Mouse (Mus musculus) intestine, embryonic 15.5 days (tissue): ENCODE data around the gene Rubcn. TPM values are rescaled to one million over a fixed set of nuclear protein-coding genes. Genes with fewer than 3 reads are reported as not detected.
"Not testable (repeated sequence)": the region's sequence is repeated elsewhere in the genome, so short reads cannot be mapped to it uniquely, and the experiment has no call there.

ENCODE experiments used
- ATAC-seq: fragments of 200-750 bp; cut with Nextera tagmentation; 2 replicates; pipeline ENCODE4 v1.8.0; 2017; ENCODE audit warnings: moderate TSS enrichment, moderate library complexity
- H3K27ac ChIP-seq: fragments of 300-500 bp; sonication (generic); 2 replicates; pipeline ENCODE4 v1.5.1; 2015; ENCODE audit warnings: mild to moderate bottlenecking, inconsistent platforms
- H3K27me3 ChIP-seq: fragments of 300-500 bp; sonication (generic); replicated peaks from 2 replicates; pipeline ENCODE4 v1.6.1; 2015; ENCODE audit warnings: inconsistent platforms
- H3K36me3 ChIP-seq: fragments of 300-500 bp; sonication (generic); 2 replicates; pipeline ENCODE4 v1.6.1; 2015; ENCODE audit warnings: inconsistent platforms
- H3K4me1 ChIP-seq: fragments of 300-500 bp; sonication (generic); replicated peaks from 2 replicates; pipeline ENCODE4 v1.6.1; 2015; ENCODE audit warnings: inconsistent platforms
- H3K4me2 ChIP-seq: fragments of 300-500 bp; sonication (generic); replicated peaks from 2 replicates; pipeline ENCODE4 v1.6.1; 2015; ENCODE audit warnings: mild to moderate bottlenecking, inconsistent platforms
- H3K4me3 ChIP-seq: fragments of 300-500 bp; sonication (generic); replicated peaks from 2 replicates; pipeline ENCODE4 v1.5.1; 2015; ENCODE audit warnings: inconsistent platforms
- H3K9ac ChIP-seq: fragments of 300-500 bp; sonication (generic); 2 replicates; pipeline ENCODE4 v1.6.1; 2015; ENCODE audit warnings: inconsistent platforms
- H3K9me3 ChIP-seq: fragments of 300-500 bp; sonication (generic); 2 replicates; pipeline ENCODE4 v1.6.1; 2016; ENCODE audit warnings: inconsistent platforms
- WGBS: fragments of 180-500 bp; shearing (Covaris S2); methylation state at CpG from one replicate; pipeline ENCODE4 v1.1.7; 2015; 5-methylcytosine and 5-hydroxymethylcytosine counted together
- polyA plus RNA-seq: library from polyadenylated mRNA; unstranded; fragments of >200 nt; fragmentation: Nextera tagmentation; extraction: Ambion mirVana; gene quantifications from 2 replicates; pipeline ENCODE4 v1.2.1, GENCODE M21; 2015

The Rubcn gene
- 14.1 and 14.3 TPM in 2 replicates for polyA plus RNA-seq

DNA sequence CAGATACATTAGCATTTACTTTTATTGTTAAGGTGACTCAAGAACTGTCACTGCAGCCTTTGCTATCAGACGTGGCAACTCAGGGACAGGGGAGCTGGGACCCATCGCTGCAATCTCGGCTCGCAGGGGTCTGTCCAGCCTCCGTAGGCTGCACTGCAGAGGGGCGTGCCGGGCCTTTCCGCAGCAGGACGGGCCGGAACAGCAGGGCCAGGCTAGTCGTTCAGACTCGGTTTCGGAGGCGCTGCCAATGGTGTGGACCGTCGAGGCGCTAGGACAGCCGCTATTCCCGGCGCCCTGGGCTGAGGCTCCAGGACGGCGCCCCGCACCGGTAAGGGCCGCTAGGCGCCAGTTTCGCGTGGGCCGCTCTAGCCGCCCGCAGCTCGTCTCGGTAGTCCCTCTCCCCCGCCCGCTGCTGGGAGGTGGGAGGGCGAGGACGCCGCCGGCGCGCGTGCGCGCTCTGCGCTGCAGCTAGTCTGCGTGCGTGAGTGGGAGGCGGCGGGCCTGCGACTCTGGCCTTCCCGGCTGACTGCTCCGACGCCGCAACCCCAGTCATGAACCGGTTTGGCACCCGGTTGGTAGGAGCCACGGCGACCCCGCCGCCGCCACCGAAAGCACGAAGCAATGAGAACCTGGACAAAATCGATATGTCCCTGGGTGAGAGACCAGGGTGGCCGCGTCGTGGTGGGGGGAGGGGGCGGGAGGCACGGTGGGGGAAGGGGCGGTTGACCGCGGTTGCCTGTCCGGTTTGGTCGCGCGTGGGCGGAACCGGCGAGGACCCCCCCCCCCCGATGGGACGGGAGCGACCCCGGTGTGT, at the start of gene Rubcn, which contains the start of gene Fyttd1:
Gene Rubcn, minus strand, starts transcription at position 424 of the 814 bp plus-strand sequence.
Gene Fyttd1, plus strand, starts transcription at position 158 of the 814 bp plus-strand sequence.
- H3K9me3 ChIP-seq = no peaks in the 10 kb centered on the region
- peak within 1 kb of the TSS; percentile 91 for H3K9ac ChIP-seq
- no peaks in the 10 kb centered on the region for H3K36me3 ChIP-seq
- peak within 1 kb of the TSS; percentile 91 for H3K27ac ChIP-seq
- ATAC-seq = peak; percentile 97
- no peaks in the 10 kb centered on the region for H3K27me3 ChIP-seq
- peaks cover 9% of the 10 kb centered on the region for H3K4me1 ChIP-seq
- WGBS = under 1% methylated on average over 70 of the region's 83 CpGs
- peak within 1 kb of the TSS; percentile 68 for H3K4me2 ChIP-seq
- peak within 1 kb of the TSS; percentile 84 for H3K4me3 ChIP-seq

DNA sequence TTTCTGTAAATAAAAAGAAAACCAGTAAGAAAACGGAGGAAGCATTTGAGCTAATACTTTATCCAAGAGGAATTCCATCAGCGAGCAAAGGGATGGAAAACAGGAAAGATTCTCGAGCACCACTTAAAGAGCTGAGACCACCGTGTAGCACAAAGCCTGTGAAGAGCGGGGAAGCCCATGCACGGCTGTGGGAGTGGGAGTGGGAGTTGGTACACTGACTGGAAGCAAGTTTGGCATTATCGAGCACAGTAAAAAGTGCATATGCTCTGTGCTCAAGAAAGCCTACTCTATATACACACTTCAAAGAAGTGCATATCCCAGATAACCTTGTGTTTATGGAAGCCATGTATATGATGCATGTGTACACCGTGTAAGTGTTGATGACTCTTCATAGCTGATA, 49.5 kb upstream of the Rubcn start:
- Histone ChIP-seq H3K4me2 (no peak overlapping the region), H3K9ac (no peak overlapping the region), H3K27me3 (no peaks in the 10 kb centered on the region), H3K27ac (no peak overlapping the region), H3K4me1 (no peaks in the 10 kb centered on the region), H3K36me3 (0 out of 2 replicates have a peak, but pooled peaks cover 3% of the 10 kb centered on the region), H3K4me3 (no peak overlapping the region), H3K9me3 (no peaks in the 10 kb centered on the region)
- ATAC-seq = no peak
- 88% methylated on average over 8 of the region's 8 CpGs for WGBS

- H3K36me3 ChIP-seq, ATAC-seq, H3K27me3 ChIP-seq, H3K9ac ChIP-seq, H3K9me3 ChIP-seq, H3K4me3 ChIP-seq, H3K4me1 ChIP-seq, H3K27ac ChIP-seq, H3K4me2 ChIP-seq: not testable (repeated sequence)
- 92% methylated on average over 9 of the region's 9 CpGs for WGBS
Measured at GRCm38 (mm10) chr16:32926629-32927028, 49.1 kb upstream of the Rubcn start.

DNA sequence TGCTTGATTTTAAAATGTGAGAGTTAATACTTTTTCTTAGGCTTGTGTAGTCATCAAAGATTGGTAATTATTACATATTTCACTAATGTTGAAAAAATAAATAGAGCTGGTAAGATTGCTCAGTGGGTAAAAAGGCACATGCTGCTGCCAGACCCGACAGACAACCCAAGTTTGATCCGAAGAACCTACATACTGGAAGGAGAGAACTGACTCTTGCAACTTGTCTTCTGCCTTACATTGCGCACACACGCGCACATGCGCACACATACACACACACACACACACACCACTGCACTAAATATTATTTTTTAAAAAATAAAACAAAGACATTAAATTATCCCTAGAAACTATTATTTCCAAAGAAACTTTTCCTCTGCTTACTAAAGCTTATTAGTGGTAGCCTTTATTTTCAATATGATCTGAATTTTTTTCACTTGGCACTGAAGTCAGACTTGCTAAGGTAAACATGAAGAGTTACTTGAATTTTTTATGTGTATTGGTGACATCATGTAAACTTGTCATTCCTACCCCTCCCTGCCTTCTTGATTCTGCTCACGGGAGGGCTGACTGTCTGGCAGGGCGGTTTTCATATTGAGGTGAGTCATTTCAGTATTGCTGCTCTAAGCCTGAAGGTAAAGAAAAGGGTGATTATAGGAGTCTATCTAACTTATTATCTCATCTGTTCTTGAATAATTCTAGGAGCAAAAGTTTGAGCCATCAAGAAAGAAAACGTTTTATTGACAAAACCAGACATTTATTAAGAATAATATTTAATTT, 37.9 kb upstream of the Rubcn start:
- H3K36me3 ChIP-seq = no peaks in the 10 kb centered on the region
- H3K9me3 ChIP-seq = no peaks in the 10 kb centered on the region
- H3K4me3 ChIP-seq = no peak overlapping the region
- H3K27me3 ChIP-seq = no peaks in the 10 kb centered on the region
- 58% methylated on average over 9 of the region's 9 CpGs for WGBS
- no peak overlapping the region for H3K9ac ChIP-seq
- H3K27ac ChIP-seq = no peak overlapping the region
- peak overlapping the region; percentile 65 for H3K4me2 ChIP-seq
- H3K4me1 ChIP-seq = no peaks in the 10 kb centered on the region
- ATAC-seq = no peak

- under 1% methylated on average over 78 of the region's 85 CpGs for WGBS
- no peaks in the 10 kb centered on the region for H3K27me3 ChIP-seq
- H3K36me3 ChIP-seq = no peaks in the 10 kb centered on the region
- H3K9ac ChIP-seq = peak within 1 kb of the TSS; percentile 89
- H3K4me3 ChIP-seq = peak within 1 kb of the TSS; percentile 89
- peak; percentile 95 for ATAC-seq
- peak within 1 kb of the TSS; percentile 65 for H3K4me2 ChIP-seq
- no peaks in the 10 kb centered on the region for H3K4me1 ChIP-seq
- H3K9me3 ChIP-seq = no peaks in the 10 kb centered on the region
- H3K27ac ChIP-seq = peak within 1 kb of the TSS; percentile 89
Measured at GRCm38 (mm10) chr16:32913937-32914881, 36.6 kb upstream of the Rubcn start, which contains the start of gene Lrch3. Gene Lrch3 (plus strand): TSS chr16:32914100.

DNA sequence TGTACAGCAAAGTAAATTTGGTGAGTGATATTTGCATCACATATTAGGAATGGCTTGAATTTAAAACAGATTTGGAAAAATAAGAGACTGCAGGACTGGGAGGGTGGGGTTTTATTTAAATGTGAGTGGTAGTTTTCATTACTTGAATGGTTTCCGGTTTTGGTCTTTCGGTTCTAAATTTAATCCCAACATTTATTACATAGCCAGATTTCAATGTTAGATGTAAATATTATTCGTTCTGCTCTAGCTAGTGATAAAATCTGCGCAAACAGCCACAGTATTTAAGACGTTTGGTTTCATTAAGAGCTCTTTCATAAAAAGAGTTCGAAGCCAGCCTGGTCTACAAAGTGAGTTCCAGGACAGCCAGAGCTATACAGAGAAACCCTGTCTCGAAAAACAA, 35.6 kb upstream of the Rubcn start:
- ATAC-seq = no peak

DNA sequence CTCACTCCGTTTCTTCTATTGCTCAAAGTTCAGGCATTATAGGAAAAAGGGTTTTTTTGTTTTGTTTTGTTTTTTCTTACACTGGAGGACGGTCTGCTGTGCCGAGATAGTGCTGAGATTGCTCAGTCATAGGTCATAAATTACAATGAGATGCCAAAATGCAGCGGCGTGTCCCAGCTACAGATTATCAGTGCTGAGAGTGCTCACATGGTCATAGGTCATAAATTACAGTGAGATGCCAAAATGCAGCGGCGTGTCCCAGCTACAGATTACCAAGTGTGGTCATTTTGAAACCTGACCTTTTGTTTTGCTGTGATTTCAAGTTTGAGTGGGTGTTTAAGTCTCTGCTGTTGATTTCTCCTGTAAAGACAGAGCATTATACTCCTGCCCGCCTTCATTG, 29.2 kb upstream of the Rubcn start:
- no peak overlapping the region for H3K4me2 ChIP-seq
- no peak overlapping the region for H3K27ac ChIP-seq
- whole genome bisulfite sequencing = 50% methylated on average over 8 of the region's 8 CpGs
- no peak for ATAC-seq
- no peaks in the 10 kb centered on the region for H3K4me1 ChIP-seq
- 0 out of 2 replicates have a peak, but pooled peaks cover 4% of the 10 kb centered on the region for H3K36me3 ChIP-seq
- no peaks in the 10 kb centered on the region for H3K27me3 ChIP-seq
- H3K9me3 ChIP-seq = no peaks in the 10 kb centered on the region
- no peak overlapping the region for H3K4me3 ChIP-seq
- H3K9ac ChIP-seq = no peak overlapping the region

More for the DNA sequence above, 35.6 kb upstream of the Rubcn start:
- H3K9me3 ChIP-seq = no peaks in the 10 kb centered on the region
- no peak overlapping the region for H3K4me2 ChIP-seq
- 50% methylated on average over 7 of the region's 7 CpGs for WGBS
- H3K36me3 ChIP-seq = no peaks in the 10 kb centered on the region
- no peaks in the 10 kb centered on the region for H3K27me3 ChIP-seq
- no peak overlapping the region for H3K27ac ChIP-seq
- H3K9ac ChIP-seq = no peak overlapping the region
- H3K4me1 ChIP-seq = no peaks in the 10 kb centered on the region
- no peak overlapping the region for H3K4me3 ChIP-seq

- Histone ChIP-seq H3K4me1 (no peaks in the 10 kb centered on the region), H3K4me2 (no peak overlapping the region), H3K4me3 (no peak overlapping the region), H3K9ac (no peak overlapping the region), H3K9me3 (no peaks in the 10 kb centered on the region), H3K27me3 (no peaks in the 10 kb centered on the region), H3K36me3 (0 out of 2 replicates have a peak, but pooled peaks cover 4% of the 10 kb centered on the region), H3K27ac (no peak overlapping the region)
- 62% methylated on average over 2 of the region's 2 CpGs for WGBS
- no peak for ATAC-seq
Measured at GRCm38 (mm10) chr16:32906186-32906585, 28.6 kb upstream of the Rubcn start.

DNA sequence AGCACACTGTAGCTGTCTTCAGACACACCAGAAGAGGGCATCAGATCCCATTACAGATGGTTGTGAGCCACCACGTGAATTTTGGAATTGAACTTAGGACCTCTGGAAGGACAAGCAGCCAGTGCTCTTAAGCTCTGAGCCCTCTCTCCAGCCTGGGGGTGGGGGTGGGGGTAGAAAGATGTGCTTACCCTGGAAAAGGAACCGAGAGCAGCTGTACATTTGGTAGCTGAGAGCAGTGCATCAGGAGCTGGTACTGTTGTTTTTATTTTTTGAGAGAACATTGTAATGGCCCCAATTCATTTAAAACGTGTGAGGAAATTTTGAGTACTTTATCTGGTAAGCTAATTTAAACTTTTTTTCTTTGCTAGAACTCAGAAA, 24.5 kb upstream of the Rubcn start:
- Histone ChIP-seq H3K27me3 (no peaks in the 10 kb centered on the region), H3K9me3 (no peaks in the 10 kb centered on the region), H3K9ac (no peak overlapping the region), H3K4me1 (no peaks in the 10 kb centered on the region), H3K36me3 (peaks cover 6% of the 10 kb centered on the region), H3K27ac (no peak overlapping the region), H3K4me3 (no peak overlapping the region), H3K4me2 (no peak overlapping the region)
- ATAC-seq = no peak
- 68% methylated on average over 3 of the region's 3 CpGs for WGBS

GRCm38 (mm10) chr16:32901360-32902050, 23.9 kb upstream of the Rubcn start:
- WGBS = 73% methylated on average over 2 of the region's 2 CpGs
- no peak for ATAC-seq
- Histone ChIP-seq H3K4me3 (no peak overlapping the region), H3K4me1 (no peaks in the 10 kb centered on the region), H3K27ac (no peak overlapping the region), H3K27me3 (no peaks in the 10 kb centered on the region), H3K36me3 (peaks cover 6% of the 10 kb centered on the region), H3K9me3 (no peaks in the 10 kb centered on the region), H3K9ac (no peak overlapping the region), H3K4me2 (no peak overlapping the region)

DNA sequence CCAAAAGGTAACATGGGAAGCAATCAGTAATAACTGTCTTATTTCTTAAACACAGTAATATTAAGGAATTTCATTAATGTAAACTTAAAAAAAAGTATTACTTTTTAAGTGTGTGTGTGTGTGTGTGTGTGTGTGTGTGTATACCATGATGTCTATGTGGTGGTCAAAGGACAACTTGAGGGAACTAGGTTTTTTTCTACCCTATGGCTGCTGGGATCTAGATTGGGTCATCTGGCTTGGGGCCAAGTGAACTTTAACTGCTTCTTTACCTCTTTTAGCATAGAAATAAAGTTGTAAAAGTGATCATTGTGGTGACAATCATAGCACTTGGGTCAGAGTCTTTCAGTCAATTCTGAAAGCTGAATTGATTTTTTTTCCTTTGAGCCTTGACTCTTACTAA, 18.6 kb upstream of the Rubcn start:
- Histone ChIP-seq H3K9me3 (no peaks in the 10 kb centered on the region), H3K27ac (no peak overlapping the region), H3K4me1 (no peaks in the 10 kb centered on the region), H3K4me3 (no peak overlapping the region), H3K4me2 (no peak overlapping the region), H3K9ac (no peak overlapping the region), H3K27me3 (no peaks in the 10 kb centered on the region), H3K36me3 (peaks cover 12% of the 10 kb centered on the region)
- ATAC-seq = peak; percentile 72
